Mouse (Mus musculus): ENCODE data around the gene Tspan7. TPM values are rescaled to one million over a fixed set of nuclear protein-coding genes. Genes with fewer than 3 reads are reported as not detected.

Gene Tspan7
- polyA plus RNA-seq, 1 experiment from 2014 or later, result 103 TPM

Other genes with a start within 250 kb of the Tspan7 start
- gene Otc, start 232.9 kb upstream of the Tspan7 start, polyA plus RNA-seq (2015; fragmentation: Nextera tagmentation; extraction: Ambion mirVana), result 0.06 and 0.31 TPM in 2 replicates
- 115 and 119 TPM in 2 replicates for gene Mid1ip1, start 229.9 kb downstream of the Tspan7 start, polyA plus RNA-seq (2015; fragmentation: Nextera tagmentation; extraction: Ambion mirVana)